Comparison of ENCODE assay signal across 8 mouse cellular contexts in the genomic region with DNA sequence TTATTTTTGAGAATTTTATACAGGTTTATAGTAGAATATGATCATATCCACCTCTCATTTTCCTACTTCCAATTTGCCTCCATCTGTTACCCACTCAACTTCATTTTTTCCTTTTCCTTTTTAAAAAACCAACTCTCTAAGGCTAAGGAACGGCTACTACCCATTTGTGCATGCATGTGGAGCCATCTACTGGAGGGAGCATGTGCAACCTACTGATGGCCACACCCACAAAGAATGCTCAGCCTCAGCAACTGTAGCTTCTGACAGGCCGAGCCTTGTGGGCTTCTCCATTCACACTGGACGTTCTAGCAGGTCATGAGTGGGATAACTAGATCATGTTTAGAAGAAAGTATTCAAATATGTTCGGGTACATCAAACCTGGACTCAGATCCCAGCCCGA.
DNase-seq lines count a peak whose midpoint lies in the region; ATAC-seq and TF ChIP-seq lines count a peak whose summit lies in the region.

No protein-coding gene starts in this region.

- 31% methylated on average over 5 of the region's 5 CpGs for WGBS in liver, embryonic 12.5 days (ENCODE audit: insufficient replicate concordance)
- WGBS in midbrain, embryonic 11.5 days: 32% methylated on average over 5 of the region's 5 CpGs
- WGBS in stomach, postnatal 0 days: 29% methylated on average over 5 of the region's 5 CpGs

- POLR2A ChIA-PET in Patski (lab: Charles Lee): no interaction called here

- H3K4me2 ChIP-seq in liver, embryonic 12.5 days: no peak overlapping the region
- H3K4me2 ChIP-seq in midbrain, embryonic 11.5 days: no peak overlapping the region
- H3K4me2 ChIP-seq in stomach, postnatal 0 days (replicated peaks; ENCODE audit: low read depth): no peak overlapping the region

- H3K27me3 ChIP-seq in liver, embryonic 12.5 days (replicated peaks): no peaks in the 10 kb centered on the region
- peaks cover 23% of the 10 kb centered on the region for H3K27me3 ChIP-seq in Patski
- no peaks in the 10 kb centered on the region; the same call in 1 of the 2 replicates for H3K27me3 ChIP-seq in midbrain, embryonic 11.5 days (ENCODE audit: control insufficient read depth, insufficient read depth, low read length)
- H3K27me3 ChIP-seq in stomach, postnatal 0 days (ENCODE audit: control insufficient read depth, insufficient read depth, low read length): no peaks in the 10 kb centered on the region

- in situ Hi-C loops in Patski (cut with MboI; ENCODE audit: low pct_unique_long_range_greater_than_20kb): loop anchor here (25.0 kb wide), 1 partner anchor 429 kb away; no protein-coding TSS in a partner anchor

- no peaks in the 10 kb centered on the region for H3K36me3 ChIP-seq in liver, embryonic 12.5 days
- no peaks in the 10 kb centered on the region for H3K36me3 ChIP-seq in midbrain, embryonic 11.5 days (ENCODE audit: control insufficient read depth, insufficient read depth, low read length)
- no peaks in the 10 kb centered on the region for H3K36me3 ChIP-seq in stomach, postnatal 0 days (ENCODE audit: control insufficient read depth, insufficient read depth, low read length)

- ATAC-seq in liver, embryonic 12.5 days: no peak
- ATAC-seq in Patski: no peak
- ATAC-seq in midbrain, embryonic 11.5 days (ENCODE audit: low FRiP score): peak; percentile 59
- ATAC-seq in stomach, postnatal 0 days (ENCODE audit: low FRiP score, low TSS enrichment): 0 out of 2 replicates have a peak, but pooled peaks have one; percentile 54

- no peak overlapping the region for H3K9ac ChIP-seq in liver, embryonic 12.5 days
- no peak overlapping the region for H3K9ac ChIP-seq in midbrain, embryonic 11.5 days (ENCODE audit: low read length)
- no peak overlapping the region for H3K9ac ChIP-seq in stomach, postnatal 0 days (ENCODE audit: low read length)

- intact Hi-C loops in heart, postnatal 36 days (cut with DNase I): loop anchor here (1.0 to 10.0 kb wide), 3 partner anchors 211 to 439 kb away; a partner anchor contains a TSS

- peak; percentile 74 for TF ChIP-seq CTCF in Patski (IDR thresholded peaks at IDR 0.05)
- TF ChIP-seq CTCF in stomach, postnatal 0 days (IDR thresholded peaks at IDR 0.05; ENCODE audit: low read depth): peak; percentile 81

- TF ChIP-seq EP300 in stomach, postnatal 0 days (optimal IDR thresholded peaks at IDR 0.05): no peak

- CTCF ChIA-PET in Patski (lab: Charles Lee): no interaction called here

- H3K4me1 ChIP-seq in liver, embryonic 12.5 days: no peaks in the 10 kb centered on the region
- no peaks in the 10 kb centered on the region for H3K4me1 ChIP-seq in midbrain, embryonic 11.5 days (ENCODE audit: control insufficient read depth, insufficient read depth, low read length)
- no peaks in the 10 kb centered on the region for H3K4me1 ChIP-seq in stomach, postnatal 0 days (replicated peaks; ENCODE audit: control insufficient read depth, insufficient read depth)

- no peak overlapping the region for H3K27ac ChIP-seq in liver, embryonic 12.5 days
- H3K27ac ChIP-seq in midbrain, embryonic 11.5 days (ENCODE audit: low read depth, low read length): no peak overlapping the region
- H3K27ac ChIP-seq in stomach, postnatal 0 days (replicated peaks): no peak overlapping the region

- no peak overlapping the region for H3K4me3 ChIP-seq in liver, embryonic 12.5 days
- no peak overlapping the region for H3K4me3 ChIP-seq in midbrain, embryonic 11.5 days (ENCODE audit: low read depth, low read length)
- H3K4me3 ChIP-seq in stomach, postnatal 0 days (ENCODE audit: low read depth, low read length): no peak overlapping the region

- H3K9me3 ChIP-seq in liver, embryonic 12.5 days (replicated peaks): no peaks in the 10 kb centered on the region
- H3K9me3 ChIP-seq in midbrain, embryonic 11.5 days (ENCODE audit: control insufficient read depth, low read length): no peaks in the 10 kb centered on the region
- no peaks in the 10 kb centered on the region for H3K9me3 ChIP-seq in stomach, postnatal 0 days (ENCODE audit: control insufficient read depth, low read length)

- DNase-seq in liver: peak; percentile 31
- no peak for DNase-seq in Patski (ENCODE audit: low read depth, low spot score)
- peak; percentile 30 to 69 for DNase-seq in cerebellum, postnatal 25 days
- peak; percentile 30 to 31 for DNase-seq in heart, postnatal 36 days
- DNase-seq in layer of hippocampus, postnatal 36 days: peak; percentile 11 to 15
- peak; percentile 81 for DNase-seq in midbrain, embryonic 11.5 days (ENCODE audit: low spot score, missing footprints)
- peak; percentile 44 for DNase-seq in stomach, postnatal 0 days (ENCODE audit: low spot score)

Comparison
In these comparisons a context has a peak if more than half of its experiments do, and no peak if none do; other contexts are left out.
1. ATAC-seq: peak in midbrain, embryonic 11.5 days (single experiment) and stomach, postnatal 0 days (single experiment); none in liver, embryonic 12.5 days (single experiment) and Patski (single experiment).